Mouse (Mus musculus): ENCODE measurements around the gene Rnf135. TPM values are rescaled to one million over a fixed set of nuclear protein-coding genes. Genes with fewer than 3 reads are reported as not detected.
"Not testable (repeated sequence)": the region's sequence is repeated elsewhere in the genome, so short reads cannot be mapped to it uniquely, and the experiment has no call there.

Gene Rnf135
- polyA plus RNA-seq, 1 experiment, result 7.3 TPM

- no peak overlapping the region; the same call in 1 of the 2 replicates for H3K27ac ChIP-seq (ENCODE audit: insufficient read depth, low read length)
- H3K4me1 ChIP-seq (ENCODE audit: control insufficient read depth, insufficient read depth, insufficient read length), result peaks cover 6% of the 10 kb centered on the region; the same call in 1 of the 2 replicates
- TF ChIP-seq POLR2A (IDR thresholded peaks at IDR 0.05; ENCODE audit: low read depth, low read length), result no peak
- no peak for TF ChIP-seq CTCF (IDR thresholded peaks at IDR 0.05; ENCODE audit: extremely low read depth, insufficient read depth, insufficient read length, insufficient replicate concordance)
- H3K27me3 ChIP-seq (ENCODE audit: control insufficient read depth, insufficient read depth, low read length), result no peaks in the 10 kb centered on the region
- no peaks in the 10 kb centered on the region for H3K36me3 ChIP-seq (ENCODE audit: control insufficient read depth, insufficient read depth, low read length)
- 49% methylated on average over 8 of the region's 8 CpGs for WGBS
- no peak for DNase-seq (ENCODE audit: low read depth in 1 of 2, low spot score in 2 of 2)
- H3K4me3 ChIP-seq (ENCODE audit: extremely low read depth, insufficient read depth, insufficient read length), result no peak overlapping the region
Measured at GRCm38 (mm10) chr11:80142872-80143271, 40.8 kb upstream of the Rnf135 start.

DNA sequence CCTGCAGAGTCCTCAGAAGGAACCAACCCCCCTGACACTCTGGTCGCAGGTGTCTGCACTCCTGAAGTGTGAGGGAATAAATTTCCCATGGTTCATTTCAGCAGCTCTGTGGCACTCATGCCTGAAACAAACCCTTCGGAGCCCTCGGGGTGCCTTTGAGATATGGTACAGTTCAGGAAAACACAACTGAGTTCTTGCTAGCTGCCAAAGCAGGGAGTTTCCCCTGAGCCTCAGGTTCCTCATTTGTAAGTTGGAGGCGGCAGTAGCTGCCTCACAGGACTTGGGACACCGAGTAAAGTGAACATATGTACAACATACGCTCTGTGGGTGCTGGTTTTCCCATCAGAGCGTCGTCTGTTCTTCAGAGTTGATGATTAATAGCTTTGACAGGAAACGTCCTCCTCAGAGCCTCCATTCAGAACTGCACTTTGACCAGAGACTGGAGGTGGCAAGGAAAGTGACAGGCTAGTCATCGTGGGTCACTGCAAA lies 37.8 kb upstream of the Rnf135 start:
- Histone ChIP-seq H3K36me3 (ENCODE audit: control insufficient read depth, insufficient read depth, low read length) (no peaks in the 10 kb centered on the region), H3K4me1 (ENCODE audit: control insufficient read depth, insufficient read depth, insufficient read length) (peaks cover 6% of the 10 kb centered on the region; the same call in 1 of the 2 replicates), H3K27me3 (ENCODE audit: control insufficient read depth, insufficient read depth, low read length) (no peaks in the 10 kb centered on the region), H3K4me3 (ENCODE audit: extremely low read depth, insufficient read depth, insufficient read length) (no peak overlapping the region), H3K27ac (ENCODE audit: insufficient read depth, low read length) (peak overlapping the region; percentile 53)
- DNase-seq (ENCODE audit: low read depth in 1 of 2, low spot score in 2 of 2), result peak; percentile 42 to 56
- WGBS, result 4% methylated on average over 10 of the region's 10 CpGs
- no peak for TF ChIP-seq POLR2A (IDR thresholded peaks at IDR 0.05; ENCODE audit: low read depth, low read length)
- no peak for TF ChIP-seq CTCF (IDR thresholded peaks at IDR 0.05; ENCODE audit: extremely low read depth, insufficient read depth, insufficient read length, insufficient replicate concordance)

DNA sequence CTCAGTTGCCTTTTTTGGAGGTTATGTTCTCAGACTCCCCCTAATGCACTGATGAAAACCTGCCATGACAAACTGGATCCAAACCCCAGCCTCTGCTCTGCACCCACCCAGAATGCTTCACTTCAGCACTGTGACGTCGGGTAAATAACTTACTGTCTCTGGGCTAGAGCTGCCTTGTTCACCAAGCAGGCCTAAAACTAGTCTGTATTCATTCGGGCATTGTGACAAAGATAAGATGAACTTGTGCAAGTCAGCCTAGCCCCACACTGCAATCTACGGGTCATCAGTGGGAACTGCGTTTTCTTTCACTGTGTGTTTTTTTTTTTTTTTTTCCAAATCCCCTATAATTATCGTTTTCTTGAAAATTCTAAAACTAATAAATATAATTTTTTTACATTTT lies 35.9 kb upstream of the Rnf135 start:
- no peak for DNase-seq (ENCODE audit: low read depth in 1 of 2, low spot score in 2 of 2)
- 0 out of 2 replicates have a peak overlapping the region, but pooled peaks have one; percentile 7 for H3K27ac ChIP-seq (ENCODE audit: insufficient read depth, low read length)

GRCm38 (mm10) chr11:80148313-80148712 lies 35.3 kb upstream of the Rnf135 start:
- no peak for DNase-seq (ENCODE audit: low read depth in 1 of 2, low spot score in 2 of 2)
- Histone ChIP-seq H3K36me3 (ENCODE audit: control insufficient read depth, insufficient read depth, low read length) (no peaks in the 10 kb centered on the region), H3K4me3 (ENCODE audit: extremely low read depth, insufficient read depth, insufficient read length) (no peak overlapping the region), H3K4me1 (ENCODE audit: control insufficient read depth, insufficient read depth, insufficient read length) (peaks cover 2% of the 10 kb centered on the region; the same call in 1 of the 2 replicates), H3K27ac (ENCODE audit: insufficient read depth, low read length) (no peak overlapping the region), H3K27me3 (ENCODE audit: control insufficient read depth, insufficient read depth, low read length) (no peaks in the 10 kb centered on the region)
- WGBS, result 76% methylated on average over 1 of the region's 1 CpGs
- TF ChIP-seq CTCF (IDR thresholded peaks at IDR 0.05; ENCODE audit: extremely low read depth, insufficient read depth, insufficient read length, insufficient replicate concordance) (no peak), POLR2A (IDR thresholded peaks at IDR 0.05; ENCODE audit: low read depth, low read length) (no peak)

More for the DNA sequence above, 35.9 kb upstream of the Rnf135 start:
- Histone ChIP-seq H3K4me1 (ENCODE audit: control insufficient read depth, insufficient read depth, insufficient read length) (peaks cover 5% of the 10 kb centered on the region; the same call in 1 of the 2 replicates), H3K36me3 (ENCODE audit: control insufficient read depth, insufficient read depth, low read length) (no peaks in the 10 kb centered on the region), H3K27me3 (ENCODE audit: control insufficient read depth, insufficient read depth, low read length) (no peaks in the 10 kb centered on the region), H3K4me3 (ENCODE audit: extremely low read depth, insufficient read depth, insufficient read length) (no peak overlapping the region)
- WGBS, result 59% methylated on average over 6 of the region's 6 CpGs
- TF ChIP-seq POLR2A (IDR thresholded peaks at IDR 0.05; ENCODE audit: low read depth, low read length) (no peak), CTCF (IDR thresholded peaks at IDR 0.05; ENCODE audit: extremely low read depth, insufficient read depth, insufficient read length, insufficient replicate concordance) (no peak)

GRCm38 (mm10) chr11:80148974-80149373 lies 34.7 kb upstream of the Rnf135 start:
- not testable (repeated sequence) for H3K27me3 ChIP-seq (ENCODE audit: control insufficient read depth, insufficient read depth, low read length); H3K4me3 ChIP-seq (ENCODE audit: extremely low read depth, insufficient read depth, insufficient read length); H3K4me1 ChIP-seq (ENCODE audit: control insufficient read depth, insufficient read depth, insufficient read length); H3K36me3 ChIP-seq (ENCODE audit: control insufficient read depth, insufficient read depth, low read length); H3K27ac ChIP-seq (ENCODE audit: insufficient read depth, low read length); DNase-seq (ENCODE audit: low read depth in 1 of 2, low spot score in 2 of 2)
- 57% methylated on average over 2 of the region's 4 CpGs for WGBS

GRCm38 (mm10) chr11:80149412-80150023 lies 34.1 kb upstream of the Rnf135 start:
- Histone ChIP-seq H3K36me3 (ENCODE audit: control insufficient read depth, insufficient read depth, low read length) (no peaks in the 10 kb centered on the region), H3K27me3 (ENCODE audit: control insufficient read depth, insufficient read depth, low read length) (peaks cover 5% of the 10 kb centered on the region; the same call in 1 of the 2 replicates), H3K4me3 (ENCODE audit: extremely low read depth, insufficient read depth, insufficient read length) (no peak overlapping the region), H3K27ac (ENCODE audit: insufficient read depth, low read length) (no peak overlapping the region; the same call in 1 of the 2 replicates), H3K4me1 (ENCODE audit: control insufficient read depth, insufficient read depth, insufficient read length) (peaks cover 5% of the 10 kb centered on the region)
- 87% methylated on average over 8 of the region's 8 CpGs for WGBS
- no peak for TF ChIP-seq CTCF (IDR thresholded peaks at IDR 0.05; ENCODE audit: extremely low read depth, insufficient read depth, insufficient read length, insufficient replicate concordance)
- no peak for TF ChIP-seq POLR2A (IDR thresholded peaks at IDR 0.05; ENCODE audit: low read depth, low read length)
- no peak for DNase-seq (ENCODE audit: low read depth in 1 of 2, low spot score in 2 of 2)

- Histone ChIP-seq H3K36me3 (ENCODE audit: control insufficient read depth, insufficient read depth, low read length) (no peaks in the 10 kb centered on the region), H3K27me3 (ENCODE audit: control insufficient read depth, insufficient read depth, low read length) (peaks cover 5% of the 10 kb centered on the region; the same call in 1 of the 2 replicates), H3K27ac (ENCODE audit: insufficient read depth, low read length) (no peak overlapping the region), H3K4me3 (ENCODE audit: extremely low read depth, insufficient read depth, insufficient read length) (no peak overlapping the region), H3K4me1 (ENCODE audit: control insufficient read depth, insufficient read depth, insufficient read length) (peaks cover 3% of the 10 kb centered on the region; the same call in 1 of the 2 replicates)
- TF ChIP-seq POLR2A (IDR thresholded peaks at IDR 0.05; ENCODE audit: low read depth, low read length), result no peak
- no peak for TF ChIP-seq CTCF (IDR thresholded peaks at IDR 0.05; ENCODE audit: extremely low read depth, insufficient read depth, insufficient read length, insufficient replicate concordance)
- DNase-seq (ENCODE audit: low read depth in 1 of 2, low spot score in 2 of 2), result no peak
- WGBS, result 47% methylated on average over 5 of the region's 5 CpGs
Measured at GRCm38 (mm10) chr11:80150566-80150965, 33.1 kb upstream of the Rnf135 start.

All from spleen, adult 2 months (tissue).